Mouse (Mus musculus) kidney, postnatal 0 days (tissue): ENCODE results near the gene Cux1. TPM values are rescaled to one million over a fixed set of nuclear protein-coding genes. Genes with fewer than 3 reads are reported as not detected.
"Not testable (repeated sequence)": the region's sequence is repeated elsewhere in the genome, so short reads cannot be mapped to it uniquely, and the experiment has no call there.

Experiments used
- ATAC-seq: fragments of 200-750 bp; cut with Nextera tagmentation; replicated peaks from 2 replicates; pipeline ENCODE4 v1.8.0; 2017; ENCODE audit warnings: low read depth, moderate number of reproducible peaks, moderate TSS enrichment, moderate library complexity; ENCODE audit not compliant: low FRiP score
- DNase-seq: peaks from one replicate; pipeline ENCODE4 v3.0.0-alpha.2; 2016; ENCODE audit warnings: low spot score
- H3K27ac ChIP-seq: fragments of 300-500 bp; sonication (generic); 2 replicates; pipeline ENCODE4 v1.5.1; 2014; ENCODE audit warnings: mild to moderate bottlenecking
- H3K27me3 ChIP-seq: fragments of 300-500 bp; sonication (generic); 2 replicates; pipeline ENCODE4 v1.6.1; 2014; ENCODE audit warnings: low read length, mixed read lengths; ENCODE audit not compliant: insufficient read depth
- H3K36me3 ChIP-seq: fragments of 300-500 bp; sonication (generic); 2 replicates; pipeline ENCODE4 v1.6.1; 2014; ENCODE audit warnings: low read length, mixed read lengths; ENCODE audit not compliant: insufficient read depth
- H3K4me1 ChIP-seq: fragments of 300-500 bp; sonication (generic); replicated peaks from 2 replicates; pipeline ENCODE4 v1.6.1; 2014; ENCODE audit warnings: antibody characterized with exemption, low read length, mixed read lengths; ENCODE audit not compliant: insufficient read depth
- H3K4me2 ChIP-seq: fragments of 300-500 bp; sonication (generic); 2 replicates; pipeline ENCODE4 v1.6.1; 2014; ENCODE audit warnings: mild to moderate bottlenecking, low read length, moderate library complexity, mixed read lengths
- H3K4me3 ChIP-seq: fragments of 300-500 bp; sonication (generic); replicated peaks from 2 replicates; pipeline ENCODE4 v1.5.1; 2014; ENCODE audit warnings: low read depth, low read length
- H3K9ac ChIP-seq: fragments of 300-500 bp; sonication (generic); 2 replicates; pipeline ENCODE4 v1.6.1; 2014; ENCODE audit warnings: low read depth, low read length
- H3K9me3 ChIP-seq: fragments of 300-500 bp; sonication (generic); replicated peaks from 2 replicates; pipeline ENCODE4 v1.6.1; 2016; ENCODE audit warnings: low read length, inconsistent platforms, mixed read lengths
- CTCF ChIP-seq: IDR thresholded peaks from 2 replicates; pipeline ENCODE4 v1.5.1; 2016; ENCODE audit warnings: antibody characterized with exemption, low read depth, mild to moderate bottlenecking, moderate library complexity
- WGBS: fragments of 180-500 bp; shearing (Covaris S2); extraction: QIAGEN DNeasy Blood & Tissue Kit; methylation state at CpG from one replicate; pipeline ENCODE4 v1.1.7; 2014; 5-methylcytosine and 5-hydroxymethylcytosine counted together
- polyA plus RNA-seq: library from polyadenylated mRNA; unstranded; fragments of >200 nt; fragmentation: Nextera tagmentation; extraction: Ambion mirVana; gene quantifications from 2 replicates; pipeline ENCODE4 v1.2.1, GENCODE M21; 2015

Gene Cux1
- polyA plus RNA-seq, 1 experiment from 2014 or later, result 73.4 TPM

DNA sequence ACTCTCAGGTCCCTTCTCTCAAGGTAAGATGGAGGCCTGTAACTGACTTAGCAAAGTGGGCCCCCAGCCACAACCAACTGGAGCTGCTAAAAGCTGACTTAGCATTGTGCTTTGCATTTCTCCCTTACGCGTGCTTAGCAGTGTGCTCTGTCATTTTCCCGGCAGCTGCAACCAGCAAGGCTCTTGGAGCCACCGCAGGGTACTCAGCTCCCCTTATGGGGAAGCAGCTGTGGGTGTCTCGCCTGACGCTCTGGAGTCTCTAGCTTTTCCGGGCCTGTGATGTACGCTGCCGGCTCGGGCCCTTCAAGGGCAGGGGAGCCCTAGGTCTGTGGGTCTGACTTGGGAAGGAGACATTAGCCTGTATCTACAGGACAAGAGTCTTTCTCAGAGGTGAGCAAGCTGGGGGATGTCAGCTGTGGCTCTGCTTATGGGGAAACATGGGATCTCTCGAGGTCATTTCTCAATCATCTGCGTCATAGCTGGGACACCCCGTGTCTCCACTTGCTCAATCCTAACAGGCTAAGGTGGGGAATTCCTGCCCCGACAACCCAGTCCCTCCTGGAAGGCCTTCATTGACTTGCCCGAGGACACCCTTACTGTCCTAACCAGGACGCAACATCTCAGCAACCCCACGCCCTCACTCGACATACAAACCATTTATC lies 350.2 kb downstream of the Cux1 start:
- Histone ChIP-seq H3K36me3 (no peaks in the 10 kb centered on the region), H3K4me1 (no peaks in the 10 kb centered on the region), H3K27ac (no peak overlapping the region), H3K27me3 (no peaks in the 10 kb centered on the region), H3K4me2 (no peak overlapping the region), H3K9me3 (no peaks in the 10 kb centered on the region), H3K9ac (no peak overlapping the region), H3K4me3 (no peak overlapping the region)
- no peak for DNase-seq
- 83% methylated on average over 18 of the region's 18 CpGs for WGBS
- ATAC-seq, result no peak
- no peak for TF ChIP-seq CTCF

GRCm38 (mm10) chr5:136215958-136216357 lies 351.3 kb downstream of the Cux1 start:
- ATAC-seq, result no peak
- Histone ChIP-seq H3K4me1 (no peaks in the 10 kb centered on the region), H3K36me3 (no peaks in the 10 kb centered on the region), H3K9ac (no peak overlapping the region), H3K4me2 (no peak overlapping the region), H3K27ac (no peak overlapping the region), H3K9me3 (no peaks in the 10 kb centered on the region), H3K4me3 (no peak overlapping the region), H3K27me3 (no peaks in the 10 kb centered on the region)
- WGBS, result 74% methylated on average over 5 of the region's 5 CpGs
- no peak for DNase-seq
- TF ChIP-seq CTCF, result no peak

DNA sequence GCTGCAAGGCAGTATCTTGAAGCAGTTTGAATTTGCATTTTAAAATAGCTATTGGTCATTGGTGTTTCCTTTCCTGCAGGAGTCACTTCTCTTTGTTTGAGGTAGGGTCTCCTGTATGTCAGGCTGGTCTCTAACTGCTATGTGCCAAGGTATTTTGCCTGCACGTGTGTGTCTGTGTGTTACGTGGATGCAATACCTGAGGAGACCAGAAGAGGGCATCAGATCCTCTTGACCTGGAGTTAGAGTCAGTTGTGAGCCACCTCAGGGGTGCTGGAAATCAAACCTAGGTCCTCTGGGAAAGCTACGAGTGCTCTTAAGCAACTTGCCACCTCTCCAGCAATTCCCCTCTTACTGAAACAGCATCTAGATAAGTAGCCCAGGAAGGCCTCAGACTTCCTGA lies 352.1 kb downstream of the Cux1 start:
- Histone ChIP-seq H3K27ac (no peak overlapping the region), H3K27me3 (no peaks in the 10 kb centered on the region), H3K9ac (no peak overlapping the region), H3K4me2 (no peak overlapping the region), H3K36me3 (no peaks in the 10 kb centered on the region), H3K9me3 (no peaks in the 10 kb centered on the region), H3K4me3 (no peak overlapping the region), H3K4me1 (no peaks in the 10 kb centered on the region)
- DNase-seq (no peak), ATAC-seq (no peak)
- 93% methylated on average over 3 of the region's 3 CpGs for WGBS
- TF ChIP-seq CTCF, result peak; percentile 38; the same call in 1 of the 2 replicates

- no peak for TF ChIP-seq CTCF
- Histone ChIP-seq H3K4me1 (no peaks in the 10 kb centered on the region), H3K4me3 (no peak overlapping the region), H3K27me3 (no peaks in the 10 kb centered on the region), H3K9ac (no peak overlapping the region), H3K27ac (no peak overlapping the region), H3K36me3 (no peaks in the 10 kb centered on the region), H3K9me3 (no peaks in the 10 kb centered on the region), H3K4me2 (no peak overlapping the region)
- ATAC-seq (no peak), DNase-seq (no peak)
- WGBS, result 86% methylated on average over 5 of the region's 5 CpGs
Measured at GRCm38 (mm10) chr5:136213716-136214115, 353.6 kb downstream of the Cux1 start.

DNA sequence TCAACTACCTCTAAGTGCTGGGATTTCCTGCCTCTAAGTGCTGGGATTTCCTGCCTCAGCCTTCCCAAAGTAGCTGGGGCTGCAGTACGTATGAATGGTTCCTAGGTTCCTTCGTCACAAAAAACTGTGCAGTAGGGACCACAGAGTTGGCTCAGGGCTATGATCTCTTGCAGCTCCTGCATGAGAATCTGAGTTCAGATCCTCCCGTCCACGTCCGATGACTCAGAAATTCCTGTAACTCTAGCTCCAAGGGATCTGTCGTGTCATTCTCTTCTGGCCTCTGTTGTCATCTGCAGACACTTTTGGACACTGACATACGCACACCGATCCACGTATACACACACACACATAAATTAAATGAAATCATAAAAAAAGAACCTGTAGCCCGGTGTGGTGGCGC lies 354.6 kb downstream of the Cux1 start:
- Histone ChIP-seq H3K27me3 (no peaks in the 10 kb centered on the region), H3K36me3 (no peaks in the 10 kb centered on the region), H3K4me1 (no peaks in the 10 kb centered on the region), H3K9ac (no peak overlapping the region), H3K4me3 (no peak overlapping the region), H3K27ac (no peak overlapping the region), H3K4me2 (no peak overlapping the region), H3K9me3 (no peaks in the 10 kb centered on the region)
- ATAC-seq (no peak), DNase-seq (no peak)
- 85% methylated on average over 11 of the region's 11 CpGs for WGBS
- no peak for TF ChIP-seq CTCF

- not testable (repeated sequence) for H3K4me1 ChIP-seq, H3K27me3 ChIP-seq, H3K9ac ChIP-seq, DNase-seq, H3K36me3 ChIP-seq, H3K9me3 ChIP-seq, H3K4me3 ChIP-seq, ATAC-seq, H3K27ac ChIP-seq, H3K4me2 ChIP-seq
- WGBS, result 92% methylated on average over 14 of the region's 14 CpGs
Measured at GRCm38 (mm10) chr5:136211341-136212102, 355.8 kb downstream of the Cux1 start.
